Mouse (Mus musculus) limb, embryonic 14.5 days (tissue): ENCODE data around the gene Slamf6. TPM values are rescaled to one million over a fixed set of nuclear protein-coding genes. Genes with fewer than 3 reads are reported as not detected.

Experiments used
- ATAC-seq: fragments of 200-750 bp; cut with Nextera tagmentation; 2 replicates; pipeline ENCODE4 v1.8.0; 2017; ENCODE audit warnings: low read depth, moderate number of reproducible peaks, moderate TSS enrichment; ENCODE audit not compliant: low FRiP score
- DNase-seq: peaks from one replicate; pipeline ENCODE4 v3.0.0-alpha.2; 2015; ENCODE audit warnings: low spot score
- H3K27ac ChIP-seq: fragments of 300-500 bp; sonication (generic); replicated peaks from 2 replicates; pipeline ENCODE4 v1.5.1; 2014; ENCODE audit warnings: low read depth, mild to moderate bottlenecking, low read length, moderate library complexity, mixed read lengths
- H3K27me3 ChIP-seq: fragments of 300-500 bp; sonication (generic); 2 replicates; pipeline ENCODE4 v1.6.1; 2014; ENCODE audit warnings: low read length, mixed read lengths; ENCODE audit not compliant: control insufficient read depth, insufficient read depth
- H3K36me3 ChIP-seq: fragments of 300-500 bp; sonication (generic); 2 replicates; pipeline ENCODE4 v1.6.1; 2014; ENCODE audit warnings: mild to moderate bottlenecking, low read length, moderate library complexity, mixed read lengths; ENCODE audit not compliant: control insufficient read depth, insufficient read depth
- H3K4me1 ChIP-seq: fragments of 300-500 bp; sonication (generic); 2 replicates; pipeline ENCODE4 v1.6.1; 2014; ENCODE audit warnings: antibody characterized with exemption, low read length, mixed read lengths; ENCODE audit not compliant: control insufficient read depth, insufficient read depth
- H3K4me2 ChIP-seq: fragments of 300-500 bp; sonication (generic); replicated peaks from 2 replicates; pipeline ENCODE4 v1.6.1; 2014; ENCODE audit warnings: low read depth, mild to moderate bottlenecking, low read length, moderate library complexity; ENCODE audit not compliant: severe bottlenecking
- H3K4me3 ChIP-seq: fragments of 300-500 bp; sonication (generic); replicated peaks from 2 replicates; pipeline ENCODE4 v1.5.1; 2014; ENCODE audit warnings: low read length
- H3K9ac ChIP-seq: fragments of 300-500 bp; sonication (generic); 2 replicates; pipeline ENCODE4 v1.6.1; 2014; ENCODE audit warnings: mild to moderate bottlenecking, low read depth, low read length, moderate library complexity; ENCODE audit not compliant: severe bottlenecking
- H3K9me3 ChIP-seq: fragments of 300-500 bp; sonication (generic); 2 replicates; pipeline ENCODE4 v1.6.1; 2016; ENCODE audit warnings: low read length; ENCODE audit not compliant: control insufficient read depth
- POLR2A ChIP-seq: fragments of 200-500 bp; IDR thresholded peaks from 2 replicates; pipeline ENCODE4 v1.8.0; 2012; ENCODE audit warnings: inconsistent platforms, mild to moderate bottlenecking, moderate library complexity, borderline replicate concordance; ENCODE audit not compliant: insufficient read depth, insufficient read length; ENCODE audit errors: extremely low read depth
- WGBS: fragments of 180-500 bp; shearing (Covaris S2); extraction: QIAGEN DNeasy Blood & Tissue Kit; methylation state at CpG from one replicate; pipeline ENCODE4 v1.1.7; 2014; 5-methylcytosine and 5-hydroxymethylcytosine counted together
- polyA plus RNA-seq, 2 experiments: library from polyadenylated mRNA; depleted of rRNA in 1 of 2; stranded (reverse) in 1 of 2; unstranded in 1 of 2; fragments of >200 nt; fragmentation: Nextera tagmentation in 1 of 2; extraction: Ambion mirVana in 1 of 2; gene quantifications; 2 replicates each; pipeline versions ENCODE4 v1.2.1 to v1.2.3; 2012 to 2014

Slamf6 gene
- polyA plus RNA-seq, 2 experiments, result 0.11 to 0.32 TPM

DNA sequence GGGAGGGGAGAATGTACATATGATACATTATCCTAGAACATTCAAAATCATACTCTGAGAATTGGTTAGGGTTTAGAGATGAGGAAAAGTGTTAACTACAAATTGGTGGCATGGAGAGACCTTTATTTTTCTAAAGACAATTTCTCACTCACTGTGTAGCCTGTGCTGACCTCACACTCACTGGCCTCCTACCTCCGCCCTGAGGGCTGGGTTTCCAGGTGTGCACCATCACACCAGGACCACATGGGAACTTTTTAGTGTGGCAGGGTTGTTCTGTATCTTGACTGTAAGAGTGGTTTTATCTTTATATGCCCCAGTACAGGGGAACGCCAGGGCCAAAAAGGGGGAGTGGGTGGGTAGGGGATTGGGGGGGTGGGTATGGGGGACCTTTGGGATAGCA, 60.6 kb downstream of the Slamf6 start:
- 56% methylated on average over 2 of the region's 2 CpGs for WGBS
- Histone ChIP-seq H3K4me1 (no peaks in the 10 kb centered on the region), H3K4me3 (no peak overlapping the region), H3K9ac (no peak overlapping the region), H3K27ac (no peak overlapping the region), H3K4me2 (no peak overlapping the region), H3K27me3 (no peaks in the 10 kb centered on the region), H3K36me3 (no peaks in the 10 kb centered on the region), H3K9me3 (no peaks in the 10 kb centered on the region)
- no peak for TF ChIP-seq POLR2A
- no peak for DNase-seq
- no peak for ATAC-seq

DNA sequence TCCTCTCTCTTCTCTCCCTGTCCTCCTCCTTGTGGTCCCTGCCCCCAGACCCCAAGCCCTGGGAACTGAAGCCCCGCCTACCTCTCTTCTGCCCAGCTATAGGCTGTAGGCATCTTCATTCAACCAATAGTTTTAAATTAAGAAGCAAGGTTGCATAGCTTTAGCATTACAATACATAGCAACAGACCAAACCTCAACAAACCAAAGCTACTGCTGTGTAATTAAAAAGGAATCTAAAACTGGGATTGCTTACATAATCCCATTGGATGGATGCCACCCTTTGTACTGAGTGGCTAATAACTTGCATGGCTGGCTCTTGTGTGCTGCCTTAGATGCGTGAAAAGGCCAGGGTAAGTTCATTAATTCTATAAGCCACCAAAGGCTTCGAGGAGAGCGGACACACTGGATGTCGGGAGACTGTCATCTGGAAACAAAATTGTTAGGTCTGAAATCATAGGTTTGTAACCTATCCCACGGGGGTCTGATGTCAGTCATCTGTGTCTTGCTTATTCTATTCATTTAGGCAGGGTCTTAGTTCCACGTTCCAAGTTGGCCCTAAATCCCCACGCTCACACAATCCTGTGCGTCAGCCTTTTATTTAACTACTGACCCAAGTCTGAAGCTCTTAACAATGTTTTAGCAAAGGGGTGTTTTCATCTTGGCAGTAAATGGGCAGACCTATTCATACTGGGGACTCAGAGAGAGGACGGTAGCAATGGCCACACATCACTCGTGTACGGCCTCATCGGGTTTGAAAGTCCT, 62.8 kb downstream of the Slamf6 start:
- no peaks in the 10 kb centered on the region for H3K9me3 ChIP-seq
- TF ChIP-seq POLR2A, result no peak
- ATAC-seq (no peak), DNase-seq (no peak)
- H3K27ac ChIP-seq, result no peak overlapping the region
- no peaks in the 10 kb centered on the region for H3K4me1 ChIP-seq
- H3K9ac ChIP-seq, result no peak overlapping the region
- 90% methylated on average over 13 of the region's 13 CpGs for WGBS
- H3K4me3 ChIP-seq, result no peak overlapping the region
- no peaks in the 10 kb centered on the region for H3K36me3 ChIP-seq
- no peaks in the 10 kb centered on the region for H3K27me3 ChIP-seq
- no peak overlapping the region for H3K4me2 ChIP-seq

DNA sequence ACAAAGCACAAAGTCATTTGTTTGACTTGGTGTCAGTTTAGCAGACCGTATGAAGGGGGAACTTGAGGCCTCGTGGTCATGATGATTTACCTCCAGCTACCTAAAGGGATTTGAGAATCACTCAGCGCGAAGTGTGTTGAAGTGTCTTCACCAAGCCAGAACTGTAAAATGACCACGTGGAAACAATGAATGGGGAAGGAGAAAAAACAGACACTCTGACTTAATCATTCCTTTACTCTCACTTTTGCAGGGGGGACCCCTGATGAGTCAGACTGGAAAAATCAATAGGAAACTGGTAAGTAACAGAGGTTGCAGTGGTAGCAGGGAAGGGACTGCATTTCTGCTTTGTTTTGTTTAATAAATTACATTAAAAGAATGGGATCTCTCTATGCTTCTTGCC, 64.9 kb downstream of the Slamf6 start:
- Histone ChIP-seq H3K27me3 (no peaks in the 10 kb centered on the region), H3K27ac (no peak overlapping the region), H3K4me3 (no peak overlapping the region), H3K4me1 (no peaks in the 10 kb centered on the region), H3K4me2 (no peak overlapping the region), H3K9ac (no peak overlapping the region), H3K36me3 (no peaks in the 10 kb centered on the region), H3K9me3 (no peaks in the 10 kb centered on the region)
- no peak for TF ChIP-seq POLR2A
- ATAC-seq, result no peak
- DNase-seq, result no peak
- 71% methylated on average over 5 of the region's 5 CpGs for WGBS

DNA sequence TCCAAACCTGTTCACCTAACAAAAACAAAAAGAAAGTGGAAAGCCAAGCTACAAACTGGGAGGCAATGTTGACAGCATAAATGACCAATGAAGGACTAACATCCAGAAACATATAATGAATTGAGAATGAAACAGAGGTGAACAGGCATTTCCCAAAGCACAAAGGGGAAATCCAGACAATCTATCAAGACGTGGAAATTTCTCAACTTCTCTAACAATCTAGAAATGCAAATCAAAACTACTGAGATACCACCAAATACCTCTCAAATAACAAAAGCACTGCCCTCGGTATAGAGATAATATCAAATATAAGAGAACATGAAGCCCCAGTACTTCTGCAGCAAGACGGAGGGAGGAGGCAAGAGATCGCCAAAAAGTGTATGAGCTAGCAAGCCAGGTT, 65.4 kb downstream of the Slamf6 start:
- no peak for TF ChIP-seq POLR2A
- H3K27me3 ChIP-seq, result no peaks in the 10 kb centered on the region
- WGBS, result 79% methylated on average over 4 of the region's 4 CpGs

DNA sequence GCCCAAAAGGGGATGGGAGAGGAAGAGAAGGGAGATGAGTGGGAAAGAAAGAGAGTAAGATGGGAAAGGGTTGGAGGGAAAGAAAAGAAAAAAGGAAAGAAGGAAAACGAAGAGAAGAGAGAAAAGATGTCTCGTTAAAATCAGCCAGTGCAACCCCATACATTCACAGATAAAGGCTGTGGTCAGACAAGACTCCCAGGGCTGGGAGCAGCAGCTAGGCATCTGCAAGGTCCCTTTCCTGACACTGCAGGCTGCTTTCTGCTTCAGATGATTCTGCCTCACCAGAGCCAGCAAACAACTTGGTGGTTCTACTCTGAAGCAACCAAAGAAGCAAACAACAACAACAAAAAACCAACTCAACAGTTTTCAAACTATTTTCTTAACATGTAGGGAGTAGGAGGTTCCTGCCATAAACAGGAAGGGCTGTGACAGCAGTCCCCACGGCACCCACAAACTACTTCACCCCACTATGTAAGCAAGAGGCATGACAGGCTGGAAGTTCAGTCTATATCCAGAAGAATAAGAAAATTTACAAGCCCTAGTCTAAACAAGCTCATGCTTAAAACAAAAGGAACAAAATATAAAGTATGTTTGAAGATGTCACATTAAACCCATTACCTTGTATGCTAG, 66.2 kb downstream of the Slamf6 start:
- ATAC-seq (no peak), DNase-seq (no peak)
- Histone ChIP-seq H3K4me2 (no peak overlapping the region), H3K9ac (no peak overlapping the region), H3K36me3 (no peaks in the 10 kb centered on the region), H3K27me3 (no peaks in the 10 kb centered on the region), H3K9me3 (peaks cover 4% of the 10 kb centered on the region; the same call in 1 of the 2 replicates), H3K4me3 (no peak overlapping the region), H3K4me1 (no peaks in the 10 kb centered on the region), H3K27ac (no peak overlapping the region)
- TF ChIP-seq POLR2A, result no peak
- WGBS, result 73% methylated on average over 3 of the region's 3 CpGs

More for the DNA sequence above, 65.4 kb downstream of the Slamf6 start:
- H3K9me3 ChIP-seq, result no peaks in the 10 kb centered on the region
- no peak overlapping the region for H3K4me3 ChIP-seq
- no peak overlapping the region for H3K27ac ChIP-seq
- H3K4me2 ChIP-seq, result no peak overlapping the region
- ATAC-seq (no peak), DNase-seq (no peak)
- H3K36me3 ChIP-seq, result no peaks in the 10 kb centered on the region
- no peaks in the 10 kb centered on the region for H3K4me1 ChIP-seq
- no peak overlapping the region for H3K9ac ChIP-seq
